Mouse (Mus musculus): ENCODE measurements around the gene Olfr943. TPM values are rescaled to one million over a fixed set of nuclear protein-coding genes. Genes with fewer than 3 reads are reported as not detected.

The Olfr943 gene
- total RNA-seq (2012; rRNA removed), result not detected in 2 replicates

GRCm38 (mm10) chr9:39166004-39166403, at the start of gene Olfr943:
Gene Olfr943 (plus strand): TSS chr9:39166304.
- Histone ChIP-seq H3K36me3 (ENCODE audit: control insufficient read depth, insufficient read depth, low read length, poor library complexity, severe bottlenecking) (no peaks in the 10 kb centered on the region), H3K9me3 (ENCODE audit: control insufficient read depth, insufficient read depth, low read depth, low read length) (no peaks in the 10 kb centered on the region), H3K9ac (ENCODE audit: insufficient read depth, low read depth, low read length, poor library complexity, severe bottlenecking) (no peak within 1 kb of the TSS), H3K4me3 (ENCODE audit: insufficient read depth in 1 of 2, low read depth in 1 of 2, low read length in 2 of 2, poor library complexity in 1 of 2, severe bottlenecking in 1 of 2) (no peak within 1 kb of the TSS), H3K27ac (ENCODE audit: insufficient read depth, low read depth, low read length, poor library complexity, severe bottlenecking) (no peak within 1 kb of the TSS), H3K4me1 (ENCODE audit: control insufficient read depth in 2 of 2, insufficient read depth in 2 of 2, low read length in 2 of 2, poor library complexity in 1 of 2) (no peaks in the 10 kb centered on the region)
- TF ChIP-seq MAFK (IDR thresholded peaks at IDR 0.05; ENCODE audit: insufficient read depth, low read depth, low read length), result no peak
- no peak for TF ChIP-seq CHD2 (IDR thresholded peaks at IDR 0.05; ENCODE audit: low read depth, low read length)
- TF ChIP-seq ZNF384 (IDR thresholded peaks at IDR 0.05; ENCODE audit: low read depth, low read length), result no peak
- TF ChIP-seq ZC3H11A (IDR thresholded peaks at IDR 0.05; ENCODE audit: borderline replicate concordance, low read depth, low read length), result no peak
- no peak for TF ChIP-seq HCFC1 (IDR thresholded peaks at IDR 0.05; ENCODE audit: borderline replicate concordance, insufficient read depth, low read length)
- in situ Hi-C loops (cut with MboI; ENCODE audit: low sequenced_read_pairs in 2 of 2, unreplicated experiment in 2 of 2), result no loop called here
- no peak for DNase-seq (ENCODE audit: low read depth, low spot score)

- no peak for DNase-seq (ENCODE audit: low read depth, low spot score)
- H3K4me3 ChIP-seq (ENCODE audit: insufficient read depth in 1 of 2, low read depth in 1 of 2, low read length in 2 of 2, poor library complexity in 1 of 2, severe bottlenecking in 1 of 2), result no peak overlapping the region
- no peaks in the 10 kb centered on the region for H3K4me1 ChIP-seq (ENCODE audit: control insufficient read depth in 2 of 2, insufficient read depth in 2 of 2, low read length in 2 of 2, poor library complexity in 1 of 2)
- TF ChIP-seq ZNF384 (IDR thresholded peaks at IDR 0.05; ENCODE audit: low read depth, low read length) (no peak), MAFK (IDR thresholded peaks at IDR 0.05; ENCODE audit: insufficient read depth, low read depth, low read length) (no peak), HCFC1 (IDR thresholded peaks at IDR 0.05; ENCODE audit: borderline replicate concordance, insufficient read depth, low read length) (no peak), ZC3H11A (IDR thresholded peaks at IDR 0.05; ENCODE audit: borderline replicate concordance, low read depth, low read length) (no peak), CHD2 (IDR thresholded peaks at IDR 0.05; ENCODE audit: low read depth, low read length) (no peak)
- H3K27ac ChIP-seq (ENCODE audit: insufficient read depth, low read depth, low read length, poor library complexity, severe bottlenecking), result no peak overlapping the region
- in situ Hi-C loops (cut with MboI; ENCODE audit: low sequenced_read_pairs in 2 of 2, unreplicated experiment in 2 of 2), result no loop called here
- no peak overlapping the region for H3K9ac ChIP-seq (ENCODE audit: insufficient read depth, low read depth, low read length, poor library complexity, severe bottlenecking)
- H3K36me3 ChIP-seq (ENCODE audit: control insufficient read depth, insufficient read depth, low read length, poor library complexity, severe bottlenecking), result no peaks in the 10 kb centered on the region
- H3K9me3 ChIP-seq (ENCODE audit: control insufficient read depth, insufficient read depth, low read depth, low read length), result no peaks in the 10 kb centered on the region
Measured at GRCm38 (mm10) chr9:39127326-39127725, 38.8 kb upstream of the Olfr943 start.

GRCm38 (mm10) chr9:39127831-39128230, 38.3 kb upstream of the Olfr943 start, which contains the start of gene Olfr27:
Gene Olfr27 (plus strand): TSS chr9:39128131.
- no peak for DNase-seq (ENCODE audit: low read depth, low spot score)
- TF ChIP-seq ZC3H11A (IDR thresholded peaks at IDR 0.05; ENCODE audit: borderline replicate concordance, low read depth, low read length) (no peak), MAFK (IDR thresholded peaks at IDR 0.05; ENCODE audit: insufficient read depth, low read depth, low read length) (no peak), CHD2 (IDR thresholded peaks at IDR 0.05; ENCODE audit: low read depth, low read length) (no peak), ZNF384 (IDR thresholded peaks at IDR 0.05; ENCODE audit: low read depth, low read length) (no peak), HCFC1 (IDR thresholded peaks at IDR 0.05; ENCODE audit: borderline replicate concordance, insufficient read depth, low read length) (no peak)

GRCm38 (mm10) chr9:39152401-39152800, 13.7 kb upstream of the Olfr943 start:
- H3K36me3 ChIP-seq (ENCODE audit: control insufficient read depth, insufficient read depth, low read length, poor library complexity, severe bottlenecking), result no peaks in the 10 kb centered on the region
- TF ChIP-seq MAFK (IDR thresholded peaks at IDR 0.05; ENCODE audit: insufficient read depth, low read depth, low read length) (no peak), CHD2 (IDR thresholded peaks at IDR 0.05; ENCODE audit: low read depth, low read length) (no peak), ZNF384 (IDR thresholded peaks at IDR 0.05; ENCODE audit: low read depth, low read length) (no peak)
- H3K27ac ChIP-seq (ENCODE audit: insufficient read depth, low read depth, low read length, poor library complexity, severe bottlenecking), result no peak overlapping the region
- DNase-seq (ENCODE audit: low read depth, low spot score), result peak; percentile 13
- no peaks in the 10 kb centered on the region for H3K9me3 ChIP-seq (ENCODE audit: control insufficient read depth, insufficient read depth, low read depth, low read length)
- in situ Hi-C loops (cut with MboI; ENCODE audit: low sequenced_read_pairs in 2 of 2, unreplicated experiment in 2 of 2), result no loop called here
- no peak overlapping the region for H3K9ac ChIP-seq (ENCODE audit: insufficient read depth, low read depth, low read length, poor library complexity, severe bottlenecking)
- no peaks in the 10 kb centered on the region for H3K4me1 ChIP-seq (ENCODE audit: control insufficient read depth in 2 of 2, insufficient read depth in 2 of 2, low read length in 2 of 2, poor library complexity in 1 of 2)
- no peak overlapping the region for H3K4me3 ChIP-seq (ENCODE audit: insufficient read depth in 1 of 2, low read depth in 1 of 2, low read length in 2 of 2, poor library complexity in 1 of 2, severe bottlenecking in 1 of 2)

More at GRCm38 (mm10) chr9:39127831-39128230, 38.3 kb upstream of the Olfr943 start, which contains the start of gene Olfr27:
- Histone ChIP-seq H3K27ac (ENCODE audit: insufficient read depth, low read depth, low read length, poor library complexity, severe bottlenecking) (no peak within 1 kb of the TSS), H3K4me1 (ENCODE audit: control insufficient read depth in 2 of 2, insufficient read depth in 2 of 2, low read length in 2 of 2, poor library complexity in 1 of 2) (no peaks in the 10 kb centered on the region), H3K36me3 (ENCODE audit: control insufficient read depth, insufficient read depth, low read length, poor library complexity, severe bottlenecking) (no peaks in the 10 kb centered on the region), H3K4me3 (ENCODE audit: insufficient read depth in 1 of 2, low read depth in 1 of 2, low read length in 2 of 2, poor library complexity in 1 of 2, severe bottlenecking in 1 of 2) (no peak within 1 kb of the TSS), H3K9me3 (ENCODE audit: control insufficient read depth, insufficient read depth, low read depth, low read length) (no peaks in the 10 kb centered on the region), H3K9ac (ENCODE audit: insufficient read depth, low read depth, low read length, poor library complexity, severe bottlenecking) (no peak within 1 kb of the TSS)
- in situ Hi-C loops (cut with MboI; ENCODE audit: low sequenced_read_pairs in 2 of 2, unreplicated experiment in 2 of 2), result no loop called here

- no peak within 1 kb of the TSS for H3K9ac ChIP-seq (ENCODE audit: insufficient read depth, low read depth, low read length, poor library complexity, severe bottlenecking)
- no peaks in the 10 kb centered on the region for H3K9me3 ChIP-seq (ENCODE audit: control insufficient read depth, insufficient read depth, low read depth, low read length)
- in situ Hi-C loops (cut with MboI; ENCODE audit: low sequenced_read_pairs in 2 of 2, unreplicated experiment in 2 of 2), result no loop called here
- H3K4me3 ChIP-seq (ENCODE audit: insufficient read depth in 1 of 2, low read depth in 1 of 2, low read length in 2 of 2, poor library complexity in 1 of 2, severe bottlenecking in 1 of 2), result no peak within 1 kb of the TSS
- no peaks in the 10 kb centered on the region for H3K36me3 ChIP-seq (ENCODE audit: control insufficient read depth, insufficient read depth, low read length, poor library complexity, severe bottlenecking)
- no peak within 1 kb of the TSS for H3K27ac ChIP-seq (ENCODE audit: insufficient read depth, low read depth, low read length, poor library complexity, severe bottlenecking)
- DNase-seq (ENCODE audit: low read depth, low spot score), result no peak
- TF ChIP-seq ZNF384 (IDR thresholded peaks at IDR 0.05; ENCODE audit: low read depth, low read length), result no peak
- no peak for TF ChIP-seq MAFK (IDR thresholded peaks at IDR 0.05; ENCODE audit: insufficient read depth, low read depth, low read length)
- TF ChIP-seq CHD2 (IDR thresholded peaks at IDR 0.05; ENCODE audit: low read depth, low read length), result no peak
- TF ChIP-seq ZC3H11A (IDR thresholded peaks at IDR 0.05; ENCODE audit: borderline replicate concordance, low read depth, low read length), result no peak
- no peak for TF ChIP-seq HCFC1 (IDR thresholded peaks at IDR 0.05; ENCODE audit: borderline replicate concordance, insufficient read depth, low read length)
- no peaks in the 10 kb centered on the region for H3K4me1 ChIP-seq (ENCODE audit: control insufficient read depth in 2 of 2, insufficient read depth in 2 of 2, low read length in 2 of 2, poor library complexity in 1 of 2)
Measured at GRCm38 (mm10) chr9:39201620-39202019, 35.5 kb downstream of the Olfr943 start, which contains the start of gene Olfr944. Gene Olfr944 (plus strand): TSS chr9:39201920.

Data from ES-E14 (cell line).